Mouse (Mus musculus): ENCODE data around the gene Bhlha15. TPM values are rescaled to one million over a fixed set of nuclear protein-coding genes. Genes with fewer than 3 reads are reported as not detected.

The Bhlha15 gene
- polyA plus RNA-seq, 1 experiment from 2014 or later, result 0.03 TPM

DNA sequence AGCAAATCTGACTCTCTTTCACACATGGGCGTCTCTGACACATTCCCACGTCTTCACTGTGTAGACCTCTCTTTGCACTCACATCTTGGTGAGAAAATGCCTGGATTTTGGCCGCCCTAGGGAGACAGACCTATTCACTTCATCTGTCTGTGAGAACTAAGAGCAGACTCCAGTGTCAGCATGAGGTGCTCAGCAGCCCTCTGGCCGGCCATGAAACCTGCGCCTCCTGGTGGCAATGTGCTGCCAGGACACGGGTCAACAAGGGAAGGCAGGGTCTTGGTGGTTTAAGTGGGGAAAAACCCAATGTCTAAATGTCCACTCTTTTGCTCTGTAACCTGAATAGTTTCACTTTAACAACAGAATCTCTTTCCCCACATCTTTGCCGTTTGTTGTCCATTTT, 24.4 kb downstream of the Bhlha15 start:
- DNase-seq (ENCODE audit: low read depth, low spot score) (no peak), ATAC-seq (no peak)
- in situ Hi-C loops (cut with MboI; ENCODE audit: low pct_unique_long_range_greater_than_20kb), result no loop called here
- POLR2A ChIA-PET, result interaction anchor here (0.6 kb wide), 1 partner anchor 40 kb away, joined by 4 read pairs; no protein-coding TSS in a partner anchor
- no peaks in the 10 kb centered on the region for H3K27me3 ChIP-seq
- CTCF ChIA-PET, result no interaction called here
- no peak for TF ChIP-seq CTCF (IDR thresholded peaks at IDR 0.05)

DNA sequence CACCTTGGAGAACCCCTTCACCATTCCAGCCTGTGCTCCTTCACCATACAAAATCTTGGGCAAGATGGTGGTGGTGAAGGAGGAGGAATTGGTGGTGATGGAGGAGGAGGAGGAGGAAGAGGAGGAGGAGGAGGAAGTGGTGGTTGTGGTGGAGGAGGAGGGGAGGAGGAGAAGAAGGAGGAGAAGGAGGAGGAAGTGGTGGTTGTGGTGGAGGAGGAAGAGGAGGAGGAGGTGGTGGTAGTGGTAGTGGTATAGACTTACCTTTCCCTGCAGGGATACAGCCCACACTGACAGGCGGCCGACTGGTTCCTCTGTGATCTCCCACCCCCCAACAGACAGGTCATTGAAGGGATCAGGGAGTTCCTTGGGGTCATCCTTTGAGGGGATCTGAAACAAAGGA, 25.9 kb downstream of the Bhlha15 start:
- DNase-seq (ENCODE audit: low read depth, low spot score) (no peak), ATAC-seq (no peak)
- no peak for TF ChIP-seq CTCF (IDR thresholded peaks at IDR 0.05)
- in situ Hi-C loops (cut with MboI; ENCODE audit: low pct_unique_long_range_greater_than_20kb), result no loop called here
- no peaks in the 10 kb centered on the region for H3K27me3 ChIP-seq
- ChIA-PET POLR2A (no interaction called here), CTCF (no interaction called here)

DNA sequence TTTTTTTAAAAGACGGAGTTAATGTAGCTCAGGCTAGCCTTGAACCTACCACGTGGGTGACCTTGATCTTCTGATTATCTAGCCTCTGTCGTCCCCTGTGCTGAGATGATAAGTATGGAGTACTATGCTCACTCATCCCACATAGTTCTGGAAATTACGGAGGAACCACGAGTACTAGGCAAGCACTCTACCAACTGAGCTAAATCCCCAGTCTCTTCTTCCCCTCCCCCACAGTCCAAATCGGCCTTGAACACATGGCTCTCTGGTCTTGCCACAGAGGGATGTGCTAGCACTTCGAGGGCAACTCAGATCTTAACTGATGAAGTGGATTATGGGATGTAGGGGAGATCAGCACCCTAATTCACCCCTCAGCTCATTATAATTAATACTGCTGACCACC, 28.0 kb downstream of the Bhlha15 start:
- DNase-seq (ENCODE audit: low read depth, low spot score) (no peak), ATAC-seq (no peak)
- H3K27me3 ChIP-seq, result no peaks in the 10 kb centered on the region
- ChIA-PET CTCF (interaction anchor here (3.2 kb wide), 1 partner anchor 11 kb away, joined by 20 read pairs; no protein-coding TSS in a partner anchor), POLR2A (no interaction called here)
- in situ Hi-C loops (cut with MboI; ENCODE audit: low pct_unique_long_range_greater_than_20kb), result no loop called here
- TF ChIP-seq CTCF (IDR thresholded peaks at IDR 0.05), result no peak

DNA sequence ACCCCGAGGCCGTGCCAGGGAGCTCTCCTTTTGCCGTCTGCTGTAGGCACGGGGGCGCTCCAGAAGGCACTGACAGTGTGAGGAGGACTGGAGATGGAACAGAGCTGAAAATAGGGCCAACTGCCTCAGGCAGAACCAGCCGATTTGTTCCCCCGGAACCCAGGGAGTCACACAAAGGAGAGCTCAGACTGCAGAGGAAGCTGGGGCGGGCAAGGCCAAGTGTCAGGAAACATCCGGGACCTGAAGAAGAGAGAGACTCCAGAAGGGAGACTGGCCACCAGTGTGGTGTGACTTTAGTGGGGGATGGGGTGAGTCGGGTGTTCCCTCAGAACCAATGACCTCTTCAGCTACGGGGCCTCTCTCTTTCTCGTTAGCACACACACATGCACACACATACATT, 29.2 kb downstream of the Bhlha15 start:
- no peak for ATAC-seq
- POLR2A ChIA-PET, result interaction anchor here (0.5 kb wide), 1 partner anchor 205 kb away, joined by 4 read pairs; the partner anchor contains the start of gene Ccz1
- H3K27me3 ChIP-seq, result no peaks in the 10 kb centered on the region
- CTCF ChIA-PET, result interaction anchor here (2.1 to 3.2 kb wide), 2 partner anchors 8 to 12 kb away, joined by 4 to 20 read pairs; no protein-coding TSS in a partner anchor
- no peak for TF ChIP-seq CTCF (IDR thresholded peaks at IDR 0.05)
- in situ Hi-C loops (cut with MboI; ENCODE audit: low pct_unique_long_range_greater_than_20kb), result no loop called here
- no peak for DNase-seq (ENCODE audit: low read depth, low spot score)

DNA sequence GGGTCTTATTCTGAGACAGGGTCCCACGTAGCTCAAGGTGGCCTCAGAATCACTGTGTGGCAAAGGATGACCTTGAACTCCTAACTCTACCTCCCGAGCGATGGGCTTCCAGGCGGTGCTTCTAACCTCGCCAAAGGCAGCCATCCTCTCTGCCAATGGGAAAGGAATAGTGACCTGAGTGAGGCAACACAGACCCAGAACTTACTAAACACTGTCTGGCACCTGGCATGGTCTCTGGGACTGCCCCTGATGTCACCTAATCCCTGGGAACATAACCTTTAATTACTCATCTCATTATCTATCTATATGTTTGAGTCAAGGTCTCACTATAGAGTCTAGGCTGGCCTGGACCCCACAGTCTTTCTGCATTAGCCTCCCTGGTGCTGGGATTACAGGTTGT, 29.9 kb downstream of the Bhlha15 start:
- in situ Hi-C loops (cut with MboI; ENCODE audit: low pct_unique_long_range_greater_than_20kb), result no loop called here
- no peak for TF ChIP-seq CTCF (IDR thresholded peaks at IDR 0.05)
- ATAC-seq (no peak), DNase-seq (ENCODE audit: low read depth, low spot score) (no peak)
- CTCF ChIA-PET, result interaction anchor here (2.1 to 3.2 kb wide), 2 partner anchors 9 to 13 kb away, joined by 4 to 20 read pairs; no protein-coding TSS in a partner anchor
- POLR2A ChIA-PET, result interaction anchor here (0.5 kb wide), 1 partner anchor 205 kb away, joined by 4 read pairs; the partner anchor contains the start of gene Ccz1
- no peaks in the 10 kb centered on the region for H3K27me3 ChIP-seq

DNA sequence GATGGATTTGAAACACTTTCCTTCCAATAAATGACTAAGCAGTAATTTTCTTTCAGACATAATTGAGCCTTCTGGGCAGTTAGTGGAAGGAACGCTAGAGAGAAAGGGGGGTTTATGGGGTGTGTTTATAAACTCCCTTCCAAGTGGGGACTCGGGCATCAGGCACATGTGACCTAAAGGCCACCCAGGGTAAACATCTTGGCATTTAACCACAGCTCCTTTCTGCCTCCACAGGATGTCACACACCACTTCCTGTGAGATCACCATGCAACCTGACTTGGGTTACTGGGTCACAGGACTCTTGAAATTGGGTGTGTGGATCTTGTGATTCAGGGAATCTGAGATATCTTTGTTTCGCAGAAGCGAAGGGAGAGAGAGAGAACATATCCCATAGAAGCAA, 31.2 kb downstream of the Bhlha15 start:
- ATAC-seq (no peak), DNase-seq (ENCODE audit: low read depth, low spot score) (no peak)
- H3K27me3 ChIP-seq, result no peaks in the 10 kb centered on the region
- CTCF ChIA-PET, result interaction anchor here (0.8 to 2.1 kb wide), 5 partner anchors 10 to 17 kb away, joined by 3 to 4 read pairs (median 3); no protein-coding TSS in a partner anchor
- in situ Hi-C loops (cut with MboI; ENCODE audit: low pct_unique_long_range_greater_than_20kb), result no loop called here
- TF ChIP-seq CTCF (IDR thresholded peaks at IDR 0.05), result no peak
- POLR2A ChIA-PET, result interaction anchor here (0.6 to 1.0 kb wide), 2 partner anchors 16 to 136 kb away, joined by 3 read pairs; no protein-coding TSS in a partner anchor

DNA sequence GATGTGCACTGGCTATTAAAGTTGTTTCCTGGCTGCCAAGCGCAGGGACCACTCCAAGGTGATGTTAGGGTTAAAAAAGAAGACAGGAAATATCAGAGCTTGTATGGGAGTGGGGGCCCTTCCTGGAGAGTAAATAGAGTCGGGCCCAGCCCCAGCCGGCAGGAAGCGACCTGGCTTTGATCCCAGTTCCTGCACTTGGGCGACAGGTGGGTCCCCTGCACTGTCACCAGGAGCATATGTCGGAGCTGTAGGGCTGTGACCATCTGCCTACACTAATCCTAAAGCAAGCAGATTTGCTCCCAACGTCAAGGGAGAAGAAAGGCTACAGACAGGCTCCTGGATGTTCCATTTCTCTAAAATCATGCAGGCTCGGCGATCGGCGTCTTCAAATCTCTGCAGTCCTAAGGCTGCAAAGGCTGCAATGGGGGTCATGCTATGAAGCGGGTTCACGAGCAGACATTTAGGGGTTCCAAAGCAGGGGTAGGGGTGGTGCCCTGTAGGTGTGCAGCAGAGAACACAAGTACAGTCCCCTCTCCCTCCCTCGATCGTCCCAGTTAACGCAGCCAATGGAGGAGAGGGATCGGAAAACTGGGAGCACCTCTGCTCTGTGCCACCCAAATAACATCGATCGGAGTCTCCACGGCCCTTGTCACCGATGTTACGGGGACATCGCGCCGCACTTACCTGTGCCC, 32.9 kb downstream of the Bhlha15 start:
- CTCF ChIA-PET, result interaction anchor here (1.3 to 1.5 kb wide), 2 partner anchors 15 to 16 kb away, joined by 3 to 4 read pairs; no protein-coding TSS in a partner anchor
- POLR2A ChIA-PET, result no interaction called here
- no peak for DNase-seq (ENCODE audit: low read depth, low spot score)
- in situ Hi-C loops (cut with MboI; ENCODE audit: low pct_unique_long_range_greater_than_20kb), result no loop called here
- ATAC-seq, result peak; percentile 49
- TF ChIP-seq CTCF (IDR thresholded peaks at IDR 0.05), result no peak
- H3K27me3 ChIP-seq, result no peaks in the 10 kb centered on the region

DNA sequence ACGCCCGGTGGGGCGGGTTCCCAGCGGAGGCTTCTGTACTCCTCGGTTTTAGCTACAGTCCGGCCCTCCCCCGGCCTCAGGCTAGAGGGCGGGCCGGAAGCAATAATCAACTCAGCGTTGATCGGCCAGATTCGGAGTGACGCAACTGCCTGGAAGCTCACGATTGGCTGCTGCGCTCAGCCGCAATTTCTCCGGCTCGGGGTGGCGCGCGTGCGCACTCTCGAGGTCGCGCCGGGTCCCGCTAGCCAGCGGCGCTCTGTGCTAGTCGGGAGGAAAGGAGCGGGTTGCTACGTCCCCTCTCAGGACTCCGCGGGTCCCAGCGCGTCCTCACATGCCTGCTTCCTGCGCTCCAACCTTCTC, 33.4 kb downstream of the Bhlha15 start, which contains the start of gene Tecpr1:
Gene Tecpr1, minus strand, starts transcription at position 113 of the 360 bp plus-strand sequence.
- in situ Hi-C loops (cut with MboI; ENCODE audit: low pct_unique_long_range_greater_than_20kb), result no loop called here
- ChIA-PET CTCF (no interaction called here), POLR2A (no interaction called here)
- DNase-seq (ENCODE audit: low read depth, low spot score) (peak; percentile 64), ATAC-seq (peak; percentile 93)
- no peaks in the 10 kb centered on the region for H3K27me3 ChIP-seq
- no peak for TF ChIP-seq CTCF (IDR thresholded peaks at IDR 0.05)

DNA sequence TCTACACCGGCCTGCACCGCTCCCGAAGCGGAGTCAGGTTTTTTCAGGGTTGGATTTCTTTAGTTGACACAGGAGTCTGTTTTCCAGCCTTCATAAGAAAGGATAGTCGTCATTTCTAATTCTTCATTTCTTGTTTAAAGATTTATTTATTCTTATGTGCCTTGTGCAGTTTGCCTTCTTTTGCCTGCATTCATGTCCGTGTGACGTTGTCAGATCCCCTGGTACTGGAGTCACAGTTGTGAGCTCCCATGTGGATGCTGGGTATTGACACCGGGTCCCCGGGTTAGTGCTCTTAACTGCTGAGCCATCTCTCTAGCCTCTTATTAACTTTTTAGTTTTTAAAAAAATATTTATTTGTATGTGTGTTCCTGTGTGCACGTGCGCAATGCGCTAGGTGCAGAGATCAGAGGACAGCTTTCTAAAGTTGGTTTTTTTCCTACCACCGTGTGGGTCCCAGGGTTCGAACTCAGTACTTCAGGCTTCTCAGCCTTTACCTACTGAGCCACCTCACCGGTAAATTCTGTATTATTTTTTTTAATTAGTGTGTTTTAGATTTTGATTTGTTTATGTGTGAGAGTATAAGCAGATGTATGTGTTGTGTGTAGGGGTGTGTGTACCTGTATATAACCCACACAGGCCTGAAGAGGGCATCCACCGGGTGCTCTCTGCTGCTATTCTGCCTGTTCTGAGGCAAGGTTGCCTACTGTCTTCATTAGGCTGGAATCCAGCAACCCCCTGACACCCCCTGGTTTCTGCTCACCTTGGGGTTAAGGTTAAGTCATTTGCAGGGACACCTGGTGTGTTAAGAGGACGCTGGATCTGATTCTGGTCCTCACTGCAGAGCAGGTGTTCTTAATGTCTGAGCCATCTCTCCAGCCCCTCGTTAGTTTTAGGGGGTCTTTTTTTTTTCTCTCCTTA, 34.1 kb downstream of the Bhlha15 start:
- no peak for TF ChIP-seq CTCF (IDR thresholded peaks at IDR 0.05)
- ChIA-PET CTCF (no interaction called here), POLR2A (no interaction called here)
- ATAC-seq (no peak), DNase-seq (ENCODE audit: low read depth, low spot score) (no peak)
- in situ Hi-C loops (cut with MboI; ENCODE audit: low pct_unique_long_range_greater_than_20kb), result no loop called here
- no peaks in the 10 kb centered on the region for H3K27me3 ChIP-seq

DNA sequence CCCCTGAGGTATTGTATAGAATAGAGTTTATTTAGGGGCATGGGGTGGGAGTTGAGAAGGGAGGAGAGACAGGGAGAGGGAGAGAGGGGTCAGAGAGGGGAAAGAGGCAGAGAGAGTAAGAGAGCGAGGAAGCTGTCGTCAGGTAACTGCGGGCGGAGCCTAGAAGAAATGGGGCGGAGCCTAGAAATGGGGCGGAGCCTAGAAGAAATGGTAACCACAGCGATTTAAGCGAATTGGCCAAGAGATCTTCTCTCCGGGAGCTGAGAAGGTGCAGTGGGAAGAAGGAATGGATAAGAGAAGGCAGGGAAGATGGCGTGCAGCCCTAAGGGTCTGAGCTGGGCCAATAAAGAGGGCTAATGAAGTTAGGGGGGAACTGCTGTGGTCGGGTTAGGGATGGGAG, 36.1 kb downstream of the Bhlha15 start:
- DNase-seq (ENCODE audit: low read depth, low spot score) (no peak), ATAC-seq (no peak)
- ChIA-PET CTCF (no interaction called here), POLR2A (no interaction called here)
- no peaks in the 10 kb centered on the region for H3K27me3 ChIP-seq
- TF ChIP-seq CTCF (IDR thresholded peaks at IDR 0.05), result no peak
- in situ Hi-C loops (cut with MboI; ENCODE audit: low pct_unique_long_range_greater_than_20kb), result no loop called here

Measured in Patski (cell line).